Mouse (Mus musculus): ENCODE measurements around the gene Zdhhc5.
"Not testable (repeated sequence)": the region's sequence is repeated elsewhere in the genome, so short reads cannot be mapped to it uniquely, and the experiment has no call there.

The Zdhhc5 gene

DNA sequence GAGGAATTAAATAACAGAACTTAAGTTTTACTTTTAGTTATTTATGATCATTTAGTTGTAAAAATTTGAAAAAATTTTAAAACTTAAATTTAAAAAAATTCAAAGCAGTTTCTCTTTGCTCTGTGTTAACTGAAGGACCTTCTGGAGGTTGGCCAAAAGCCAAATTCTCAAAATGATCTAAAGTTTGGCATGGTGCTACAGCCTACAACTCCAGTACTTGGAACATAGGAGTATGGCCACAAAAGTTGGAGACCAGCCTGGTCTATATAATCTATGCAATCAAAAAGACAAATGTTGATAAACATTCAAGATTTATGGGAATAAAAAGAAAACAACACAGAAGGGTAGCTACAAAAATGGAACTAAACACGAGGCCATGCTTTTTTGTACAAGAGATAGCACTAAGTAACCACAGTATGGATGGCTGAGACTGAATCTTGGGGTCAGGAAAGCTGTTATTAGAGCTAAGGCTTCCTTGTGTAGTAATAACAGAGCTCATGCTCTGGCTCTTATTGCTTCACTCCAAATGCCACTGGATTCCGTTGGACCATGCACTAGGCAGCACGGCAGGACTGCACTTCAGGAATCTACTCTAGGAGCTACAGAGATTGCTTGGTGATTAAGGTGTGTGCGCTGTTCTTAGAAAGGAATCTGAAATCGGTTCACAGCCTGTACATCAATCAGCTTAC, 19.8 kb downstream of the Zdhhc5 start:
- DNase-seq (ENCODE audit: low read depth, low spot score): no peak

DNA sequence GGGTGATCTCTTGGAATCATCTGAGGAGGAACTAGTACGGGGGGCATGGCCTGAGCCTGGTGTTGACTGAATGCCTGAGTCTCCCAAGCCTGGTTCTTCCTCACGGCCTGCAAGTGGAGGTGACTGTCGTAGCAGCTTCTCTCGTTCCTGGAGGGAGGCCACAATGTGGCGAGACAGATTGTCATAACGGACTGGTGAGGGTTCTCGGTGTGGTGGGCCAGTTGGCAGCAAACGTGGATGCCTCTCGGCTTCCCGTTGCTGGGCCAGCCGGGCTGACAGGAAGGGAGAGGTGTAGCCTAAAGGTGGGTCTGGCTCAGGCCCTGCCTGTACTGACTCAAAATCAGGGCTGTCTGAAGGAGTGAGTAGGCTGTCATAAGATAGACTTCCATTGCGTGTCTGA, 24.9 kb downstream of the Zdhhc5 start:
- DNase-seq (ENCODE audit: low read depth, low spot score): no peak

DNA sequence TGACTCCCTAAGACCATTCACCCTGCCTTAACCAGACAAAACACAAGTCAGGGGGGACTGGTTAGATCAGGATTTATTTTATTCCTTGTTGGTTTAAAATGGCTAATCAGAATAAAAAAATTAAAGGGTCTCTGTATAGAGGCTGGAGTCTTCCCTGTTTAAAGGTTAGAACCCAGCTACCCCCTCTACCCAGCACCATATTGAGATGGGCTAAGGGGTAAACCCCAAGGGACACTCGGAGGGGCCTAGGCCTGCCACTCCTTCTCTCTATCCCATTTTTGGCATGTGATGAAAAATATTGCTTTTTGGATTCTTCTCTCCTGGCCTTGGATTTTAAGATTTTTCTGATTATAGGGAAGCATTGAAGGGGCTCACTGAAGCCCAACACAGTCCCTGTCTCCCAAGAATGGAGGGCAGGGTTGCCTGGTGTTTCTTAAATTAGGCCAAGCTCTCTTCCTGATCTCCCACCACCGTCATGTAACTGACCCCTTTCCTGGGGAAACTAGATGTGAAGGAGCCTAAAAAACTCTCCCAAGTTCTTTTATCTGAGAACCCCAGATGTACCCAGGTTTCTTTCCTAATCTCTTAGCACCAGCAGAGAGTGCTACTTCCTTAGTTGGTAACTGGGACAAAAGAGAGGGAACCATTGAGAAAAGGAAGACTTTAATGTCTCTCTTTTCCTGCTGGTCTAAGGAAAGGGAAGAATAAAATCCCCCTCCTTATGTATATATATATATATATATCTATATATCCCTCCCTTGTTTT, 26.7 kb downstream of the Zdhhc5 start:
- no peak for DNase-seq (ENCODE audit: low read depth, low spot score)

DNA sequence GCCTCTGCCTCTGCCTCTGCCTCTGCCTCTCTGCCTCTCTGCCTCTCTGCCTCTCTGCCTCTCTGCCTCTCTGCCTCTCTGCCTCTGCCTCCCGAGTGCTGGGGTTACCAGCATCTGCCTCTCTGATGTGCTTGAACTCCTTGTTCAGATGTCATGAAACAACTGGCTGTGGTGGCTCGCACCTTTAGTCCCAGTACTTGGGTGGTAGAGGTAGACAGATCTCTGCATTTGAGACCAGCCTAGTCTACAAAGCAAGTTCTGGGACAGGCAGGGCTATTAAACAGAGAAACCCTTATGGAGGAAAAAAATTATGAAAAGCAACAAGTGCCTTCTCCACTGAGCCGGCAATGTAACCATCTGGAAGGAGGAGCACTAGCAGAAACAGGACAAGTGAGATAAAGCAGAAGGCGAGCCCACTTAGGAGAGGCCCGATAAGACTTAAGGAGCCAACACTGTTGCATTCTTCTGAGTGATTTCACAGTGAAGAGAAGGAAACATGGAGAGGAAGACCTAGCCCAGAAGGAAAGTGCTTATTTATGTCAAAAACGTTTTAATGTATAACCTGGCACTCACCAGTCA, 32.3 kb downstream of the Zdhhc5 start:
- DNase-seq (ENCODE audit: low read depth, low spot score): no peak

DNA sequence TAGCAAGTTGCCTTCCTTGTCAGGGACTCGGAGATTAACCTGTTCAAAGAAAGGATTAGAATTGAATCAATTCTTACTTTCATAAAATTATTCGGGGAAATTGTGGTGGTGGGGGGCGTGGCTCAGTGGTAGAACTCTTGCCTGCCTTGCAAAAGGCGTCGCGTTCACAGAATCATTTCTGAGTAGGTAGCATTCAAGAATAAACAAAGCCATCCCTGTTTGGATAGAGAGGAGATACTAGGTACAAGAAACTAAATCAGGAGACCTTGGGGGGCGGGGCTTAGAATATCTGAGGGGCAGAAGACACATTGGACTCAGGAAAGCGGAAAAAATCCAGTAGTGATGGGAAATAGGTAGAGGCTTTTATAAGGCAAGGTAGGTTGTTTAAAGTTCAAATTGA, 36.0 kb downstream of the Zdhhc5 start, which contains the start of gene Tmx2:
Tmx2 (minus strand) TSS at position 125 of the 400 bp plus-strand sequence.
- peak; percentile 14 for DNase-seq (ENCODE audit: low read depth, low spot score)

DNA sequence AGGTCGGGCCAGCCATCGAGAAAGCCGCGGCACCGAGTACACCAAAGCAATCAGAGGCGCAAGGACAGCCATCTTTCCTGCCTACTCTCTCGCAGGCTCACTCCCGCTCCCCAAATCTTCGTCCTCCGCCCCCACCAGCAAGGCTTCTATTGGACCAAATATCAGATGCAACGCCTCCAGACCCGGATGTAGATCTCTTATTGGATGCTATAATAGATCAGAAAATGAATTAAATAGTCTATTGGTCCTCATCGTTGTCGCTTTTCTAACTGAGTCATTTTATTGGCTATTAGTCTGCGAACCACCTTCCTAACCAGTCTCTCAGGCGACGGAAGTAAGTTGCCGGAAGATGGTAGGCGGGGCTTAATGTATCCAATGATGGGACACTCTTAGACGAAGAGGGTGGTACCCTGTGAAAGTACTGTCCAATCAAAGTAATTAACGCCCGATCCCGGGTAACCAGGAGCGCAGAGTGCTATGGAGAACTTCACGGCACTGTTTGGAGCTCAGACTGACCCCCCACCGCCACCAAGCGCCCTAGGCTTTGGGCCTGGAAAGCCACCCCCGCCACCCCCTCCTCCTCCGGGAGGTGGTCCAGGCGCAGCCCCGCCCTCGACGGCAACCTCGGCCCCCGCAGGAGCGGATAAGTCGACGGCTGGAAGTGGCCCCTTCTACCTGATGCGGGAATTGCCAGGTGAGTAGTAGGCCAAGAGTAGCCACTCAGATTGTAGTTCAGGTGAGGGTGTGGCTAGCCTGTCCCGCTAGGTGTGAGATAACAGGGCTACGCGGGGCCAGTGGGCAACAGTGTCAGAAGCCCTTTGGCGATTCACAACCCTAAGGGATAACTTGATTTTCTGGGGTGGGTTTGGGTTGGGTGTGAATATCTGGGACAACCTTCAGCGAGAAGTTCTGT, 36.8 kb downstream of the Zdhhc5 start, which contains the start of the genes Gm28635 and Med19:
Gm28635 (minus strand) TSS at position 74 of the 913 bp plus-strand sequence.
Med19 (plus strand) TSS at position 435 of the 913 bp plus-strand sequence.
- DNase-seq (ENCODE audit: low read depth, low spot score): peak; percentile 99

DNA sequence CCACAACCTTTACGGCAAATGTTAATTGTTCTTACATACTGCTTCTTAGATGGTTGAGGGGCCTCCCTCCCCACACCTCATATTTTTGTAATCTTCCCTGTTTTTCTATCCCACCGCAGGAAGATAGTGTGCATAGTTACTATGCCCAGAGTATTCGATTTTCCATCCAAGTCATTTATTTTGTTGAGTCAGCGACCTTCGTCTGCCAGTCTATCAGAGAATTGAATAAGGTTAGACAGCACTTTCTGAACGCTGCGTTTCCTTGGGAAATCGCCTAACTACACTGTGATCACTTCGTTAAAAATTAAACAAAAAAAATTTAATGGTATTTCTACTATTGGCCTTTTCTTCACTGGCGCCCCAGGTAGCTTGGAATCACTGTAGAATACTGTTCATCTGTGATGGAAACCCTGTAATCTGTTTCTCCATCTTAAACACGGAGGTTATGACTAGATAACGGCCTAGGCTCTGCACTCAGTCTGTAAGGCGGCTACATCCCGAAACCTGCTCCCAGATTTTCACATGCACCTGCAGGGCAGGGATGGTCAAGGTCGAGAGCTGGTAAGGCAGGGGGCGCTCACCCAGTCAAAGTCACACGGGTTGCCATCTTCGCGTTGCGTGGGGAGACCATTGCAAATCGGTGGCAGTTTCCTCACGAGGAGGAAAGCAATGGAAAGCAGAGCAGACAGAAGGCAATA, 37.6 kb downstream of the Zdhhc5 start:
- no peak for DNase-seq (ENCODE audit: low read depth, low spot score)

DNA sequence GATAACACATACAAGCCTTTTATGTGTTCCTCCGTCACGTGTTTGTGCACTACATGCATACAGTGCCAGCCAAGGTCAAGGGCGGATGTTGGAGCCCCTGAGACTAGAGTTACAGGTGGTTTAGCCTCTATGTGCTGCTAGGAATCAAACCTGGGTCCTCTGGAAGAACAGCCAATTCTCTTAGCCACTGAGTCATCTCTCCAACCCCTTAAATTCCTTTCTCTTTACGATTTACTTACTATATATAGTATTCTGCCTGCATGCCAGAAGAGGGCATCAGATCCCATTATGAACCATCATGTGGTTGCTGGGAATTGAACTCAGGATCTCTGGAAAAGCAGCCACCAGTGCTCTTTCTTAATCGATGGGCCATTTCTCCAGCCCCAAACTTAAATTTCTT, 43.4 kb downstream of the Zdhhc5 start:
- DNase-seq (ENCODE audit: low read depth, low spot score): not testable (repeated sequence)

DNA sequence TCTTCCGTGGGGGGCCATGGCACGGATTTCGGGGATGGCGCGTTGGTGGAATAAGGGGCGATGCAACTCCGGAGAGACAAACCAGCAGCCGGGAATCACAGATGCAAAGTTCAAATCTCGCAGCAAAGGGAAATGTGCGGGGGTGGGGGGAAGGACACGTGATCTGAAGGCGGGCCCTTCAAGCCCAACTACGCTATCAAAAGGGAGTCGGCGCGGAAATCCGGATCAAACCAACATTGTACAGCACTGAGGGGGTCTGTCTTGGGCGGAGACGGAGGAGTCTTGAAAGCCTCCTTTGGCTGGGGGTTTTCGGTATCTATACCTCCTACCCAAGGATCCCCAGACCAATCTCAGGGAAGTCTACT, 44.4 kb downstream of the Zdhhc5 start, which contains the start of gene Selenoh:
Selenoh (minus strand) TSS at position 202 of the 365 bp plus-strand sequence.
- peak; percentile 91 for DNase-seq (ENCODE audit: low read depth, low spot score)

DNA sequence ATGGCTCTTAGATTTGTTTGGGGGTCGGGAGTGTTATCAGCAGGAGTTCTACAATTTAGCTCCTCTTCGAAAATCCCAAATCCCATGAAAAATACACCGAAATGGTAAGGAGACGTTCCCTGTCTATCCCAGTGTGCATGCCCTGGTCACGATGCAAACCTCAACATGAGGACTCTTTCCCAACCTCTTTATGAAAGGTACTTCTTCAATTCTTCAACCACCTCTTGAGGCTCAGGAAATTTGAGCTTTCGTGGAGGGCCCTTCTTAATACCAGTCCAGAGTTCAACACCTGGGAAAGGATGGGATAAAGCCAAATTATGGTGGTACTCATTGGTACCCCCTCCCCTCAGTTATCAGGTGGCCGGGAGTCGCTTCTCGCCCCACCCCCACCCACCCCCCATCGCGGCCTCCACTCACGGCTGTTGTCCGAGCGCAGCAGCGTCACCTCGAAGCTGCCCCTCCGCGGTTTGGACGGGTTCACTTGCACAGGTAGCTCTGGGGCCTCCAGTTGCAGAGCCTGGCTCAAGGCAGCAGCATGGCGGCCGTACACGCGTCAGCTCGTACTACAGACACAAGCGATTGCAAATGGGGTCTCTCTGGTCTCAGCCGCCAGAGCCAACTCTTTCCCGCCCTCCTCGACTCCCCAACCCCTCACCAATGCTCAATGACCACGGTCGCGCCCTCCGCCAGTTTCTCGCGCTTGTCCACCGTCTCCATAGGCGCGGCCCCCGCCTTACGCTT, 45.0 kb downstream of the Zdhhc5 start:
- DNase-seq (ENCODE audit: low read depth, low spot score): no peak

DNA sequence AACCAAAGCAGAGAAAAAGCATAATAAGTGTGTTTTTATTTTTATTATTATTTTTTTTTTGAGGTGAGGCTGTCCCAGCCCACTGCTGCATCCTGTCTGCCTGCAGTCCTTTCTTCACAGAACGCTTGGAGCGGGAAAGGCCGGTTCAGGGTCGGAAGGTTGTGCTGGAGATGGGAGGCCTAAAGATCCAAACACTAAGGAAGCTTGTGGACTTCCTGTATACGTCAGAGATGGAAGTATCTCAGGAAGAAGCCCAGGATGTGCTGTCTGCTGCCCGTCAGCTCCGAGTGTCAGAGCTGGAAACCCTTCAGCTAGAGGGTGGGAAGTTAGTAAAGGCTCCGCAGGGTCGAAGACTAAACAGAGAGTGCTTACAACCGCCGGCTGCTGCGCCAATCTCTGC, 48.9 kb downstream of the Zdhhc5 start:
- no peak for DNase-seq (ENCODE audit: low read depth, low spot score)

DNA sequence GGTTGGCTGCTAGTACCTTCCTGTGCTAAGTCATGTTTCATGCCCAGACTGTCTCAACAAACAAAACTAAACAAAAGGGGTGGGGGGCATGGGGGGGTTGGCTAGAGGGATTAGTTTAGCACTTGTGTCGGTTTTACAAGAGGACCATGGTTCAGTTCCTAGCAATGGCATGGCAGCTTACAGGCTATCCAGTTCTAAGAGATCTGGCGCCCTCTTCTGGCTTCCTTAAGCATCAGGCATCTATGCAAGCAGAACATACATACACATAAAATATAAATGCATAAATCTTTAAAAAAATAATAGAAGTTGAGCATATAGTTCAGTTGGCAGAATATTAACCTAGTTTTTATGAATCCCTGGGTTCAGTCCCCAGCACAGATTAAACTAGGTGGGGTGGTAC, 52.1 kb downstream of the Zdhhc5 start:
- DNase-seq (ENCODE audit: low read depth, low spot score): peak; percentile 56

DNA sequence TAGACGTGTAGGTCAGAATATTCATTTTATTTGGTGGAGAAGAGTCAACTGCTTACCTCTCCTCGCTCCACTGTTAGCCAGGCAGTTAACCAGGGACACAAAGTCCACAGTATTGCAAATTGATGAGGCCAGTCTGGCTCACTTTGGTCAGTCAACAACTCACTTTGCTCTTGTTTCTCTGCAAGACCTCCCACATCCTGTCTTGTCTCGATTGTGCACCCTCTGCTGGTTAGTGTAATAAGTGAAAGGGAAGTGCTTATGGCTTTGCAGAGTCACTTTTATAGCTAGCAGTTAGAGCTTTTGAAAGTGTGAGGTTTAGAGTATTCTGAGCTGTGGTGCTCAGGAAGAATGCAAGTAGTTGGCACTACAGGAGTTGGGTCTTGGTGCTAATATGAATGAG, 54.7 kb downstream of the Zdhhc5 start:
- DNase-seq (ENCODE audit: low read depth, low spot score): peak; percentile 67

DNA sequence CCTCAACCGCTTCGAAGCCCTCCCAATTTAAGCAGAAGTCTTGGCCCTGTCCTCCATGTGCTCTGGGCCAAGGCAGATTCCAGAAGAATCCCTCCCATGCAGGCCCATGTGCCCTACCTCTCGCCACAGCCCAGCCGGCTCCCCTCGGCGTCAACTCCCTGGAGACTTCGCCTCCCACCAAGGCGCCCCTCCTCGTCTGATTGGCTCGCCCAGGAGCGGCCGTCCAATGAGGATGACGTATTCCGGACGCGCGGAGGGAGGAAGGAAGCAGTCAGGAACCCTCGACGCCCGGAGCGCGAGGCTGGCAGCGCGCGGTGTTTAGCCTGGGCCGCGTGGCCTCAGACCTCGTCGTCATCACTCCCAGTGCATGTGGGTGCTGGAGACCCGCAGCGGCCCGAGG, 56.2 kb downstream of the Zdhhc5 start, which contains the start of gene Btbd18:
Btbd18 (plus strand) TSS at position 274 of the 400 bp plus-strand sequence.
- DNase-seq (ENCODE audit: low read depth, low spot score): no peak

DNA sequence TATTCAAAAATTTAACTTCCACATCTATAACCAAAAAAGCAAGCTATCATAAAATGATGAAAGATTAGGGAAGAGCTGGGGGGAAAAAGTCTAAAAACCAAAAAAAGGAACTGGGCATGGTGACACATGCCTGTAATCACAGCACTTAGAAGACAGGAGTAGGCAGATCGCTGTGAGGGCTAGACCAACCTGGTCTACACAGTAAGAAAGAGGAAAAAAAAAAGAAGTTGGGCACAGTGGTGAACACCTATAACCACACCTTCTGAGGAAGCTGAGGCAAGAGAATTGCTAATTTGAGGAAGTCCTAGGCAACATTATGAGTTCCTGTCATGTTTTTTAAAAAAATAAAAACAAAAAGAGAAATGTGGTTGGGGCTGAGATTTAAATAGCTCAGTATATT, 59.1 kb downstream of the Zdhhc5 start:
- DNase-seq (ENCODE audit: low read depth, low spot score): no peak

DNA sequence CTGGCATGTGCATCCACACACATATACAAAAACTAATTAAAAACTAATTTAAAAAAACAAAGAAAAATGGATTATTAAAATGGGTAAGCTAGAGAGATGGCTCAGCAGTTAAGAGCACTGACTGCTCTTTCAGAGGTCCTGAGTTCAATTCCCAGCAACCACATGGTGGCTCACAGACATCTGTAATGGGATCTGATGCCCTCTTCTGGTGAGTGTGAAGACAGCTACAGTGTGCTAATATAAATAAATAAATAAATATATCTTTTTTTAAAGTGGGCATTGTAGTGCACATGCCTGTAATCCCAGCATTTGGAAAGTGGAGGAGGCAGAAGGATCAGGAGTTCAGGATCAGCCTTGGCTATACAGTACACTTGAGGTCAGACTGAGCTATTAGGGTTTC, 61.6 kb downstream of the Zdhhc5 start:
- DNase-seq (ENCODE audit: low read depth, low spot score): no peak

DNA sequence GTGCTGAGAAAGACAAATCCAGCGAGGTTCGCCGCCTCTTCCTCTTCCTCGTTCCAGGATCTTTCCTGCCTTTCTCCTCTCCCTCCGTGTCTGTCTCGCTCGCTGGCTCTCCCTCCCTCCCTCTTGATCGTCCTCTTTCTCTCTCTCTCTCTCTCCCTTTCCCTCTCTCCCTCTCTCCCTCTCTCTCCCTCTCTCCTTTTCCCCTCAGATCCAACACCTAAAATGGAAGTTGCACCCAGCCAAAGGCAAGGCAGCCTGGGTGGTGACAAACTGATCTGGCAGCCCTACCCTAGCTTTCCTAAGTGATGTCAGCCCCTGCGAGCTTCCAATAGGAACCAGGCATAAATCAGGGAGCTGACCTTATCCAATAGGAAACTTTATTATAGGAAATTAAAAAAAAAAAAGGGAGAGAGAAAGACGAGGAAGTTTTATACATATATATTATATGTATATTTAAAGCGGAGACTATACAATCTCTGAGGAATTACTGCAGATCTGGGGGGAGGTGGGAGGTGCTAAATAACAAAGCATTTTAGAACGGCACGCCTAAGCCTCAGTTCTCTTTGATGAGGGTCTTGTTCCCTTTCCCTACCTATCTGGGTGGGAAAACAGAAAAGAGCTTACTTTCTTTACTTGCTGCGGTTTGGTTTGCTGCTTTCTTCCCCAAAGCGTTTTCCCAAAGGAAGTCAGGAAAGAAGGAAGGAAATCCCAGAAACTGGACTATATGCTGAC, 64.3 kb downstream of the Zdhhc5 start, which contains the start of gene Ctnnd1:
Ctnnd1 (minus strand) TSS at position 302 of the 732 bp plus-strand sequence.
- no peak for DNase-seq (ENCODE audit: low read depth, low spot score)

DNA sequence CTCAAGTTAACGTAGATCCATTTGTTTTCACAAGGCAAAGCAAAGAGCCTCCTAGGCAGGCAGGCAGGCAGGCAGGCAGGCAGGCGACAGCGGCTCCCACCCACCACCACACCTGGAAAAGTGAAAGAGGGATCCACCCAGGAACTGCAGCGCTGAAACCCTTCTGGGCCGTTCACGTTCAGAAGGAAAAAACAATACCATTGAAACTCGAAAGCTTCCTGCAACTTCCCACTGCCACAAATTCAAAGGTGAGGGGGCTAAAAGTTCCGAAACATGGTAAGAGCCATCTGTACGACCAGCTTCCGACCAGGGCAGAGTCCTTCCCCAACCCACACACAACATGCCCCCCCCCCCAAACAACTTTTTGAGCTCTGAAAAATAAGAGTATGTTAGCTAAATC, 65.3 kb downstream of the Zdhhc5 start:
- DNase-seq (ENCODE audit: low read depth, low spot score): no peak

DNA sequence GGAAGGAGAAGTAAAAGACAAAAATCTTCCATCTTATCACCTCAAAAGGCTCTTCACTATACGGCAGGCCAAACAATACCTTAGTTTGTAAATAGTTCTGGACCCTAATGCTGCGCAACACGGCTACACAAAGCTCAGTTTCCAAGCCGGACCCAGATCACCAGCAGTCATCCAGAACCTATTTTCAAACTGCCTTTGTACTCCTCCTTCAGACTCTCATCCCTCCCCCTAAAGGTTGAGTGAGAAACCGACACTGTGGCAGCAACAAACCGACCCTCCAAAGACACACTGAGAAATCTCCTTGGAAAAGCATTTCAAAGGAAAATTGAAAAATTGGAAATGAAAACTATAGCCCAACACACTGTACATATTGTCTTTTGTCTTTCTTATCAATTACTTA, 66.6 kb downstream of the Zdhhc5 start:
- no peak for DNase-seq (ENCODE audit: low read depth, low spot score)

Measured in CD4-positive helper T cell, adult 2 months (primary cell).